9 mouse cellular contexts compared by ENCODE assay signal in genomic region chr11:78831716-78832115, GRCm38 (mm10). TPM values are rescaled to one million over a fixed set of nuclear protein-coding genes. Genes with fewer than 3 reads are reported as not detected.
DNase-seq lines count a peak whose midpoint lies in the region; ATAC-seq and TF ChIP-seq lines count a peak whose summit lies in the region.
"Had no signal": no experiment of that assay in that cellular context is flagged by ENCODE, and none has a peak within 500 bp of the region (broad histone marks: within the 10 kb centered on the region; RNA-seq: fewer than 3 reads in every experiment).

No protein-coding gene starts in this region.

- DNase-seq in kidney, postnatal 0 days (ENCODE audit: low spot score): peak; percentile 69
- no peak for DNase-seq in kidney, postnatal 25 days
- DNase-seq in layer of hippocampus, adult 9-10 months (ENCODE audit: low spot score): peak; percentile 85
- DNase-seq in adrenal gland, adult 8-10 months: no peak
- no peak for DNase-seq in urinary bladder, postnatal 4 days (ENCODE audit: low spot score in 2 of 2)
- DNase-seq: adrenal gland, postnatal 25 days; gastrocnemius, postnatal 10 days had no signal

- no peak overlapping the region for H3K27ac ChIP-seq in kidney, postnatal 0 days
- H3K27ac ChIP-seq in forebrain, embryonic 15.5 days (replicated peaks): no peak overlapping the region; the same call in 1 of the 2 replicates
- peak overlapping the region; percentile 95 for H3K27ac ChIP-seq in liver, embryonic 15.5 days (replicated peaks)

- ATAC-seq in kidney, postnatal 0 days (replicated peaks; ENCODE audit: low FRiP score, low read depth): no peak
- peak; percentile 49; the same call in 1 of the 2 replicates for ATAC-seq in forebrain, embryonic 15.5 days (replicated peaks)
- no peak for ATAC-seq in liver, embryonic 15.5 days (ENCODE audit: insufficient read depth)

- H3K9ac ChIP-seq in kidney, postnatal 0 days (ENCODE audit: low read depth, low read length): no peak overlapping the region
- no peak overlapping the region for H3K9ac ChIP-seq in forebrain, embryonic 15.5 days (replicated peaks)
- H3K9ac ChIP-seq in liver, embryonic 15.5 days: no peak overlapping the region

- TF ChIP-seq CTCF in kidney, postnatal 0 days (IDR thresholded peaks at IDR 0.05; ENCODE audit: low read depth): no peak

- H3K9me3 ChIP-seq in kidney, postnatal 0 days (replicated peaks; ENCODE audit: low read length): no peaks in the 10 kb centered on the region
- no peaks in the 10 kb centered on the region for H3K9me3 ChIP-seq in forebrain, embryonic 15.5 days
- H3K9me3 ChIP-seq in liver, embryonic 15.5 days (replicated peaks): no peaks in the 10 kb centered on the region

- H3K4me2 ChIP-seq in kidney, postnatal 0 days (ENCODE audit: low read length): no peak overlapping the region
- H3K4me2 ChIP-seq in forebrain, embryonic 15.5 days (replicated peaks): no peak overlapping the region
- H3K4me2 ChIP-seq in liver, embryonic 15.5 days: peak overlapping the region; percentile 63

- no peaks in the 10 kb centered on the region for H3K27me3 ChIP-seq in kidney, postnatal 0 days (ENCODE audit: insufficient read depth, low read length)
- H3K27me3 ChIP-seq in forebrain, embryonic 15.5 days: no peaks in the 10 kb centered on the region
- H3K27me3 ChIP-seq in liver, embryonic 15.5 days: no peaks in the 10 kb centered on the region

- H3K4me1 ChIP-seq in kidney, postnatal 0 days (replicated peaks; ENCODE audit: insufficient read depth, low read length): 0 out of 2 replicates have a peak, but pooled peaks cover 7% of the 10 kb centered on the region
- peaks cover 33% of the 10 kb centered on the region for H3K4me1 ChIP-seq in forebrain, embryonic 15.5 days
- peaks cover 80% of the 10 kb centered on the region for H3K4me1 ChIP-seq in liver, embryonic 15.5 days (replicated peaks)

- WGBS in kidney, postnatal 0 days: 60% methylated on average over 4 of the region's 4 CpGs
- WGBS in forebrain, embryonic 15.5 days: 56% methylated on average over 4 of the region's 4 CpGs
- WGBS in liver, embryonic 15.5 days (ENCODE audit: insufficient replicate concordance): 71% methylated on average over 4 of the region's 4 CpGs

- H3K36me3 ChIP-seq in kidney, postnatal 0 days (ENCODE audit: insufficient read depth, low read length): 0 out of 2 replicates have a peak, but pooled peaks cover 2% of the 10 kb centered on the region
- H3K36me3 ChIP-seq in forebrain, embryonic 15.5 days: no peaks in the 10 kb centered on the region
- no peaks in the 10 kb centered on the region for H3K36me3 ChIP-seq in liver, embryonic 15.5 days (replicated peaks)

- H3K4me3 ChIP-seq in kidney, postnatal 0 days (replicated peaks; ENCODE audit: low read depth, low read length): no peak overlapping the region
- H3K4me3 ChIP-seq in forebrain, embryonic 15.5 days: no peak overlapping the region
- no peak overlapping the region for H3K4me3 ChIP-seq in liver, embryonic 15.5 days (replicated peaks)

RNA-seq across cellular contexts. Expression of gene Lyrm9, which starts 5.3 kb away (rescaled TPM):
- polyA plus RNA-seq in kidney, postnatal 0 days (2015; fragmentation: Nextera tagmentation; extraction: Ambion mirVana): 27.5 and 28.6 TPM in 2 replicates
- polyA plus RNA-seq in forebrain, embryonic 15.5 days (2015; fragmentation: Nextera tagmentation; extraction: Ambion mirVana): 29.7 and 32.7 TPM in 2 replicates
- 10.7 and 14.0 TPM in 2 replicates for polyA plus RNA-seq in liver, embryonic 15.5 days (2015; fragmentation: Nextera tagmentation; extraction: Ambion mirVana)
- total RNA-seq in adrenal gland, adult 8-10 months (2022): 10 to 100 TPM; 40.6 to 46.6 (median 42.1) TPM

Comparison
In these comparisons a context has a peak if more than half of its experiments do, and no peak if none do; other contexts are left out.
1. DNase-seq: peak in kidney, postnatal 0 days (single experiment) and layer of hippocampus, adult 9-10 months (single experiment); none in kidney, postnatal 25 days (0 of 2), adrenal gland, adult 8-10 months (single experiment) and urinary bladder, postnatal 4 days (0 of 2).